In the genomic region with DNA sequence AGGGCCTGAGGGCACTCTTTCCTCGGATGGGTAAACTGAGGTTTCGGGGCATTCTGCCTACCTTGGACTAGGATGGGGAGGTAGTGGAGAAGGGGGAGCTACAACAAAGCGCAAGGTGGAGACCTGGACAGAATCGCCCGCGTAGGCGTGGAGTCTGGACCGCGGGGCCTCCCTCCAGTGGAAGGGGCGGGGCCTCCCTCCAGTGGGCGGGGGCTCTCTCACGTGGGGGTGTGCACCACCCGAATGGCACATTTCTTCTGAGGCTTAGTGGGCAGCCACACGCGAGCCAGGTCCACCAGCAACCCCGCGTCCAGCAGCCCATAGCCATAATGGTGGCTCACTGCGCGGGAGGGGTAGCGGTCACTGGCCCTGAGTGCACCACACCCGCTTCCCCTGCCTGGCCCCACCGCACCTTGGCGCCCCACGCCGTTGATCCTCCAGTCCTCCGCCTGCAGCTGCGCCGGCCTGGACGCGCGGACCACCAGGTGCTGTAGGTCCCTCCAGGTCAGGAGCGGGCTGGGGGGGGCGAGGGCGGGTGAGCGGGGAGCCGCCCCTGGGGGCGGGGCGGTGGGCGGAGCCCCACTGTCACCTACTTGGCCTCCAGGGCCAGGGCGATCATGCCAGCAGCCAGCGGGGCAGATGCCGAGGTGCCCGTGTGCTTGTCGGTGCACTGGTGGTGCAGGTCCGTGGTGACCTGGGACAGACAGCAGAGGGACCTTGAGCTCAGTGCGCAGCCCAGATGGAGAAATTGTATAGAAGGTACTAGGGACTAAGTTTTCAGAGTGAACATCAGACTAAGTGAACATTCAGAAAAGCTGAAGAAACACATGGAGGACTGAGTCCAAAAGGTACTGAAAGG, we compare ENCODE assay signal across 8 mouse cellular contexts. TPM values are rescaled to one million over a fixed set of nuclear protein-coding genes. Genes with fewer than 3 reads are reported as not detected.
DNase-seq lines count a peak whose midpoint lies in the region; ATAC-seq and TF ChIP-seq lines count a peak whose summit lies in the region.

No protein-coding gene starts in this region.

- H3K9ac ChIP-seq in forebrain, postnatal 0 days = peak overlapping the region; percentile 57
- peak overlapping the region; percentile 60 for H3K9ac ChIP-seq in hindbrain, embryonic 12.5 days
- H3K9ac ChIP-seq in limb, embryonic 15.5 days = peak overlapping the region; percentile 46
- H3K9ac ChIP-seq in midbrain, embryonic 14.5 days (replicated peaks; ENCODE audit: low read length) = peak overlapping the region; percentile 54
- peak overlapping the region; percentile 43 for H3K9ac ChIP-seq in stomach, embryonic 14.5 days (replicated peaks; ENCODE audit: low read depth, low read length)

- peak; percentile 79 for DNase-seq in NIH3T3 (ENCODE audit: low read depth)
- DNase-seq in cerebellum, adult 18-20 months = peak; percentile 67 to 76
- DNase-seq in forebrain, postnatal 0 days = no peak
- DNase-seq in midbrain, embryonic 14.5 days = no peak
- DNase-seq in right cerebral cortex, postnatal 25 days = no peak

- no peak for TF ChIP-seq CTCF in forebrain, postnatal 0 days (IDR thresholded peaks at IDR 0.05; ENCODE audit: low read depth)

- peaks cover 3% of the 10 kb centered on the region; the same call in 1 of the 2 replicates for H3K4me1 ChIP-seq in forebrain, postnatal 0 days (ENCODE audit: insufficient read depth)
- peaks cover 31% of the 10 kb centered on the region for H3K4me1 ChIP-seq in hindbrain, embryonic 12.5 days
- peaks cover 41% of the 10 kb centered on the region for H3K4me1 ChIP-seq in limb, embryonic 15.5 days
- H3K4me1 ChIP-seq in midbrain, embryonic 14.5 days (ENCODE audit: control insufficient read depth, insufficient read depth, low read length) = peaks cover 18% of the 10 kb centered on the region
- peaks cover 9% of the 10 kb centered on the region; the same call in 1 of the 2 replicates for H3K4me1 ChIP-seq in stomach, embryonic 14.5 days (ENCODE audit: control insufficient read depth, insufficient read depth, low read length)

- peaks cover under 1% of the 10 kb centered on the region; the same call in 1 of the 2 replicates for H3K36me3 ChIP-seq in forebrain, postnatal 0 days (ENCODE audit: insufficient read depth)
- H3K36me3 ChIP-seq in hindbrain, embryonic 12.5 days = peaks cover 3% of the 10 kb centered on the region; the same call in 1 of the 2 replicates
- H3K36me3 ChIP-seq in limb, embryonic 15.5 days = peaks cover 9% of the 10 kb centered on the region
- H3K36me3 ChIP-seq in midbrain, embryonic 14.5 days (ENCODE audit: control insufficient read depth, insufficient read depth, low read length) = peaks cover 5% of the 10 kb centered on the region; the same call in 1 of the 2 replicates
- no peaks in the 10 kb centered on the region for H3K36me3 ChIP-seq in stomach, embryonic 14.5 days (ENCODE audit: control insufficient read depth, insufficient read depth, low read length)

- no peak overlapping the region; the same call in 1 of the 2 replicates for H3K27ac ChIP-seq in forebrain, postnatal 0 days (ENCODE audit: low read depth, low read length)
- H3K27ac ChIP-seq in hindbrain, embryonic 12.5 days = no peak overlapping the region
- no peak overlapping the region; the same call in 1 of the 2 replicates for H3K27ac ChIP-seq in limb, embryonic 15.5 days
- no peak overlapping the region for H3K27ac ChIP-seq in midbrain, embryonic 14.5 days (replicated peaks; ENCODE audit: low read depth, low read length)
- H3K27ac ChIP-seq in stomach, embryonic 14.5 days (ENCODE audit: low read length) = no peak overlapping the region

- 2% methylated on average over 34 of the region's 46 CpGs for WGBS in forebrain, postnatal 0 days
- WGBS in hindbrain, embryonic 12.5 days = under 1% methylated on average over 46 of the region's 46 CpGs
- WGBS in limb, embryonic 15.5 days = under 1% methylated on average over 41 of the region's 46 CpGs
- 2% methylated on average over 46 of the region's 46 CpGs for WGBS in midbrain, embryonic 14.5 days
- WGBS in stomach, embryonic 14.5 days = 1% methylated on average over 39 of the region's 46 CpGs

- peak; percentile 1; the same call in 1 of the 2 replicates for ATAC-seq in forebrain, postnatal 0 days
- peak; percentile 13 for ATAC-seq in hindbrain, embryonic 12.5 days (ENCODE audit: low FRiP score)
- peak; percentile 16; the same call in 1 of the 2 replicates for ATAC-seq in limb, embryonic 15.5 days (ENCODE audit: insufficient number of reproducible peaks, low FRiP score, low TSS enrichment, low read depth)
- ATAC-seq in midbrain, embryonic 14.5 days (ENCODE audit: low FRiP score, low TSS enrichment) = peak; percentile 32; the same call in 1 of the 2 replicates
- ATAC-seq in stomach, embryonic 14.5 days (ENCODE audit: insufficient number of reproducible peaks, insufficient read depth, low FRiP score, low read depth) = peak; percentile 39

- no peaks in the 10 kb centered on the region for H3K27me3 ChIP-seq in forebrain, postnatal 0 days (ENCODE audit: insufficient read depth, low read length)
- peaks cover 39% of the 10 kb centered on the region for H3K27me3 ChIP-seq in hindbrain, embryonic 12.5 days
- H3K27me3 ChIP-seq in limb, embryonic 15.5 days = 0 out of 2 replicates have a peak, but pooled peaks cover 3% of the 10 kb centered on the region
- H3K27me3 ChIP-seq in midbrain, embryonic 14.5 days (ENCODE audit: control insufficient read depth, insufficient read depth, low read length) = no peaks in the 10 kb centered on the region
- H3K27me3 ChIP-seq in stomach, embryonic 14.5 days (ENCODE audit: control insufficient read depth, insufficient read depth, low read length) = no peaks in the 10 kb centered on the region

- H3K4me3 ChIP-seq in forebrain, postnatal 0 days (ENCODE audit: low read depth, low read length) = peak overlapping the region; percentile 45
- H3K4me3 ChIP-seq in hindbrain, embryonic 12.5 days = peak overlapping the region; percentile 40
- peak overlapping the region; percentile 55 for H3K4me3 ChIP-seq in limb, embryonic 15.5 days
- peak overlapping the region; percentile 38 for H3K4me3 ChIP-seq in midbrain, embryonic 14.5 days (replicated peaks; ENCODE audit: low read depth, low read length)
- peak overlapping the region; percentile 43 for H3K4me3 ChIP-seq in stomach, embryonic 14.5 days (ENCODE audit: low read depth, low read length)

- H3K9me3 ChIP-seq in forebrain, postnatal 0 days (ENCODE audit: low read length) = no peaks in the 10 kb centered on the region
- no peaks in the 10 kb centered on the region for H3K9me3 ChIP-seq in hindbrain, embryonic 12.5 days (replicated peaks)
- H3K9me3 ChIP-seq in limb, embryonic 15.5 days = no peaks in the 10 kb centered on the region
- H3K9me3 ChIP-seq in midbrain, embryonic 14.5 days (ENCODE audit: control insufficient read depth, low read length) = no peaks in the 10 kb centered on the region
- no peaks in the 10 kb centered on the region for H3K9me3 ChIP-seq in stomach, embryonic 14.5 days (ENCODE audit: control insufficient read depth, low read depth, low read length)

- H3K4me2 ChIP-seq in forebrain, postnatal 0 days (ENCODE audit: low read depth) = peak overlapping the region; percentile 96
- H3K4me2 ChIP-seq in hindbrain, embryonic 12.5 days (replicated peaks) = peak overlapping the region; percentile 96
- H3K4me2 ChIP-seq in limb, embryonic 15.5 days = peak overlapping the region; percentile 97
- peak overlapping the region; percentile 81 for H3K4me2 ChIP-seq in midbrain, embryonic 14.5 days (ENCODE audit: low read length)
- peak overlapping the region; percentile 97 for H3K4me2 ChIP-seq in stomach, embryonic 14.5 days (replicated peaks; ENCODE audit: low read depth, low read length)

RNA-seq across cellular contexts. Expression of a gene that starts 3.2 kb away (rescaled TPM):
- 19.2 and 22.8 TPM in 2 replicates for total RNA-seq in forebrain, postnatal 0 days (2014; rRNA removed)
- polyA plus RNA-seq in forebrain, postnatal 0 days (2015; fragmentation: Nextera tagmentation; extraction: Ambion mirVana) = 32.4 and 35.6 TPM in 2 replicates
- 38.4 and 39.7 TPM in 2 replicates for polyA plus RNA-seq in hindbrain, embryonic 12.5 days (2016; fragmentation: Nextera tagmentation; extraction: Ambion mirVana)
- polyA plus RNA-seq in limb, embryonic 15.5 days (2015; fragmentation: Nextera tagmentation; extraction: Ambion mirVana) = 54.4 and 56.0 TPM in 2 replicates
- polyA plus RNA-seq in midbrain, embryonic 14.5 days (2014; fragmentation: Nextera tagmentation; extraction: Ambion mirVana) = 20.4 and 21.6 TPM in 2 replicates
- 39.6 and 43.0 TPM in 2 replicates for polyA plus RNA-seq in stomach, embryonic 14.5 days (2014; fragmentation: Nextera tagmentation; extraction: Ambion mirVana)

RNA-seq across cellular contexts. Expression of a gene that starts 5.8 kb away (rescaled TPM):
- 3.4 and 3.8 TPM in 2 replicates for total RNA-seq in forebrain, postnatal 0 days (2014; rRNA removed)
- polyA plus RNA-seq in forebrain, postnatal 0 days (2015; fragmentation: Nextera tagmentation; extraction: Ambion mirVana) = 7.4 TPM in 2 replicates
- polyA plus RNA-seq in hindbrain, embryonic 12.5 days (2016; fragmentation: Nextera tagmentation; extraction: Ambion mirVana) = 2.2 and 2.8 TPM in 2 replicates
- polyA plus RNA-seq in limb, embryonic 15.5 days (2015; fragmentation: Nextera tagmentation; extraction: Ambion mirVana) = 4.3 and 5.0 TPM in 2 replicates
- 2.5 and 3.5 TPM in 2 replicates for polyA plus RNA-seq in midbrain, embryonic 14.5 days (2014; fragmentation: Nextera tagmentation; extraction: Ambion mirVana)
- polyA plus RNA-seq in stomach, embryonic 14.5 days (2014; fragmentation: Nextera tagmentation; extraction: Ambion mirVana) = 4.5 and 5.6 TPM in 2 replicates

RNA-seq across cellular contexts. Expression of a gene that starts 6.3 kb away (rescaled TPM):
- total RNA-seq in forebrain, postnatal 0 days (2014; rRNA removed) = 1.8 and 2.7 TPM in 2 replicates
- polyA plus RNA-seq in forebrain, postnatal 0 days (2015; fragmentation: Nextera tagmentation; extraction: Ambion mirVana) = 5.1 and 6.4 TPM in 2 replicates
- polyA plus RNA-seq in hindbrain, embryonic 12.5 days (2016; fragmentation: Nextera tagmentation; extraction: Ambion mirVana) = 3.2 and 4.1 TPM in 2 replicates
- polyA plus RNA-seq in limb, embryonic 15.5 days (2015; fragmentation: Nextera tagmentation; extraction: Ambion mirVana) = 13.8 and 16.1 TPM in 2 replicates
- polyA plus RNA-seq in midbrain, embryonic 14.5 days (2014; fragmentation: Nextera tagmentation; extraction: Ambion mirVana) = 5.3 and 7.3 TPM in 2 replicates
- polyA plus RNA-seq in stomach, embryonic 14.5 days (2014; fragmentation: Nextera tagmentation; extraction: Ambion mirVana) = 18.0 and 18.5 TPM in 2 replicates

RNA-seq across cellular contexts. Expression of a gene that starts 24.7 kb away (rescaled TPM):
- total RNA-seq in forebrain, postnatal 0 days (2014; rRNA removed) = 0.31 and 0.33 TPM in 2 replicates
- 0.70 and 0.81 TPM in 2 replicates for polyA plus RNA-seq in forebrain, postnatal 0 days (2015; fragmentation: Nextera tagmentation; extraction: Ambion mirVana)
- 0.38 and 0.77 TPM in 2 replicates for polyA plus RNA-seq in hindbrain, embryonic 12.5 days (2016; fragmentation: Nextera tagmentation; extraction: Ambion mirVana)
- polyA plus RNA-seq in limb, embryonic 15.5 days (2015; fragmentation: Nextera tagmentation; extraction: Ambion mirVana) = 11.9 and 13.8 TPM in 2 replicates
- polyA plus RNA-seq in midbrain, embryonic 14.5 days (2014; fragmentation: Nextera tagmentation; extraction: Ambion mirVana) = 0.26 TPM in 1 of 2 replicates, not detected in the other
- 13.6 and 13.8 TPM in 2 replicates for polyA plus RNA-seq in stomach, embryonic 14.5 days (2014; fragmentation: Nextera tagmentation; extraction: Ambion mirVana)

RNA-seq across cellular contexts. Expression of a gene that starts 27.7 kb away (rescaled TPM):
- total RNA-seq in forebrain, postnatal 0 days (2014; rRNA removed) = 309 and 328 TPM in 2 replicates
- 85.3 and 112 TPM in 2 replicates for polyA plus RNA-seq in forebrain, postnatal 0 days (2015; fragmentation: Nextera tagmentation; extraction: Ambion mirVana)
- polyA plus RNA-seq in hindbrain, embryonic 12.5 days (2016; fragmentation: Nextera tagmentation; extraction: Ambion mirVana) = 170 and 191 TPM in 2 replicates
- 1.5 TPM in 2 replicates for polyA plus RNA-seq in limb, embryonic 15.5 days (2015; fragmentation: Nextera tagmentation; extraction: Ambion mirVana)
- 241 and 259 TPM in 2 replicates for polyA plus RNA-seq in midbrain, embryonic 14.5 days (2014; fragmentation: Nextera tagmentation; extraction: Ambion mirVana)
- polyA plus RNA-seq in stomach, embryonic 14.5 days (2014; fragmentation: Nextera tagmentation; extraction: Ambion mirVana) = 8.1 and 8.7 TPM in 2 replicates

Comparison
In these comparisons a context has a peak if more than half of its experiments do, and no peak if none do; other contexts are left out.
1. DNase-seq: peak in NIH3T3 (single experiment) and cerebellum, adult 18-20 months (2 of 2); none in forebrain, postnatal 0 days (single experiment), midbrain, embryonic 14.5 days (single experiment) and right cerebral cortex, postnatal 25 days (single experiment).
2. Peak in every context shown above with its lines, with median percentiles within 50 percentile points of each other: ATAC-seq, H3K4me2 ChIP-seq, H3K4me3 ChIP-seq and H3K9ac ChIP-seq.